Mouse (Mus musculus) stomach, postnatal 0 days (tissue): ENCODE data around the gene Zfp366. TPM values are rescaled to one million over a fixed set of nuclear protein-coding genes. Genes with fewer than 3 reads are reported as not detected.

Source experiments
- ATAC-seq: fragments of 200-750 bp; cut with Nextera tagmentation; 2 replicates; pipeline ENCODE4 v1.8.0; 2017; ENCODE audit not compliant: low FRiP score, low TSS enrichment
- DNase-seq: peaks from one replicate; pipeline ENCODE4 v3.0.0-alpha.2; 2016; ENCODE audit warnings: low spot score
- H3K27ac ChIP-seq: fragments of 300-500 bp; sonication (generic); replicated peaks from 2 replicates; pipeline ENCODE4 v1.5.1; 2014; ENCODE audit warnings: mild to moderate bottlenecking, control low read depth
- H3K27me3 ChIP-seq: fragments of 300-500 bp; sonication (generic); 2 replicates; pipeline ENCODE4 v1.6.1; 2014; ENCODE audit warnings: low read length; ENCODE audit not compliant: control insufficient read depth, insufficient read depth
- H3K36me3 ChIP-seq: fragments of 300-500 bp; sonication (generic); 2 replicates; pipeline ENCODE4 v1.6.1; 2014; ENCODE audit warnings: low read length, mixed read lengths; ENCODE audit not compliant: control insufficient read depth, insufficient read depth
- H3K4me1 ChIP-seq: fragments of 300-500 bp; sonication (generic); replicated peaks from 2 replicates; pipeline ENCODE4 v1.6.1; 2014; ENCODE audit warnings: antibody characterized with exemption; ENCODE audit not compliant: control insufficient read depth, insufficient read depth
- H3K4me2 ChIP-seq: fragments of 300-500 bp; sonication (generic); replicated peaks from 2 replicates; pipeline ENCODE4 v1.6.1; 2014; ENCODE audit warnings: low read depth, mild to moderate bottlenecking, control low read depth, moderate library complexity
- H3K4me3 ChIP-seq: fragments of 300-500 bp; sonication (generic); 2 replicates; pipeline ENCODE4 v1.5.1; 2014; ENCODE audit warnings: low read depth, low read length, control low read depth
- H3K9ac ChIP-seq: fragments of 300-500 bp; sonication (generic); 2 replicates; pipeline ENCODE4 v1.6.1; 2014; ENCODE audit warnings: mild to moderate bottlenecking, low read length, control low read depth, mixed read lengths
- H3K9me3 ChIP-seq: fragments of 300-500 bp; sonication (generic); 2 replicates; pipeline ENCODE4 v1.6.1; 2016; ENCODE audit warnings: low read length; ENCODE audit not compliant: control insufficient read depth
- CTCF ChIP-seq: IDR thresholded peaks from 2 replicates; pipeline ENCODE4 v1.5.1; 2016; ENCODE audit warnings: antibody characterized with exemption, low read depth, mild to moderate bottlenecking, moderate library complexity
- EP300 ChIP-seq: optimal IDR thresholded peaks from 2 replicates; pipeline ENCODE3; 2016; ENCODE audit warnings: antibody characterized with exemption
- WGBS: fragments of 180-500 bp; shearing (Covaris S2); extraction: QIAGEN DNeasy Blood & Tissue Kit; methylation state at CpG from one replicate; pipeline ENCODE4 v1.1.7; 2014; 5-methylcytosine and 5-hydroxymethylcytosine counted together
- polyA plus RNA-seq: library from polyadenylated mRNA; unstranded; fragments of >200 nt; fragmentation: Nextera tagmentation; extraction: Ambion mirVana; gene quantifications from 2 replicates; pipeline ENCODE4 v1.2.1, GENCODE M21; 2015

Gene Zfp366
- polyA plus RNA-seq, 1 experiment from 2014 or later, result 0.25 TPM

- Histone ChIP-seq H3K4me2 (no peak overlapping the region), H3K9me3 (no peaks in the 10 kb centered on the region), H3K9ac (no peak overlapping the region), H3K27ac (no peak overlapping the region), H3K4me3 (no peak overlapping the region), H3K27me3 (no peaks in the 10 kb centered on the region), H3K4me1 (no peaks in the 10 kb centered on the region), H3K36me3 (no peaks in the 10 kb centered on the region)
- WGBS, result 73% methylated on average over 3 of the region's 3 CpGs
- ATAC-seq, result no peak
- TF ChIP-seq CTCF, result no peak
- TF ChIP-seq EP300, result no peak
- DNase-seq, result no peak
Measured at GRCm38 (mm10) chr13:99226809-99227208, 42.2 kb downstream of the Zfp366 start.

DNA sequence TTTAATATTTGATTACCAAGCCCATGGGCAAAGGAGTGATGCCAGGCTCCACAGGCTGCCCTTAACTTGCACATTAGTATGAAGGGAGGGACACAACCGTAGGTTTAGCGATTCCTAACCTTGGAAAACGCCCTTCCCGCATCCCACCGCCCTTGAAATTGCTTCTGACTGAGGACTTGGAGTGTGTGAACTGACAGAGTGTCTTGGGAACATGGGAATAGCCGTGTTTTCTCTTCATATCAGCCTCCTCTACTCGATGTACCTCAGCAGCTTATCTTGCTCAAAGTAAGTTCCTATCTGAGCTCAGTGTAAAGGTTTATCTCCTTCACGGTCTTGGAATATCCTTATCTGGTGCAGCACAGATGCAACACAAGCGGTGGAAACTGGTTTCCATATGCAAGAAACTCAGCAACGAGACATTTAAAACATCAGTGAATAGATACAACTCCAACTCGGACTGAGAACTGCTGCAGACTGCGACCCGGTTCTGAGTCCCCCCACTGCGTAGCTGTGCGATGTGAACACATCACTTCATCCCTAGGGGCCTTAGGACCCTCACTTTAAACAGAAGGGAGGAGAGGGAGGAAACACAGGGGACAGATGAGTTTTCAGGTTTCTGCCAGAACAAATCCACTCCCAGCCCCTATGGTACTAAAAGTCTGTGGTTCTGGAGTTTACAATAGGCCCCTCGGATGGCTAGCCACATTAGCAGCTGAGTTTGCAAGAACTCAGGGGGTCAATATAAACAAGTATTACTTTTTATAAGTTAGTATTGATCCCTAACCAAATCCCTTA, 43.0 kb downstream of the Zfp366 start:
- no peak overlapping the region for H3K9ac ChIP-seq
- H3K27me3 ChIP-seq, result no peaks in the 10 kb centered on the region
- no peak overlapping the region for H3K4me3 ChIP-seq
- H3K36me3 ChIP-seq, result no peaks in the 10 kb centered on the region
- no peaks in the 10 kb centered on the region for H3K4me1 ChIP-seq
- ATAC-seq (no peak), DNase-seq (no peak)
- H3K4me2 ChIP-seq, result no peak overlapping the region
- no peaks in the 10 kb centered on the region for H3K9me3 ChIP-seq
- TF ChIP-seq EP300 (no peak), CTCF (no peak)
- H3K27ac ChIP-seq, result no peak overlapping the region
- WGBS, result 84% methylated on average over 16 of the region's 16 CpGs

DNA sequence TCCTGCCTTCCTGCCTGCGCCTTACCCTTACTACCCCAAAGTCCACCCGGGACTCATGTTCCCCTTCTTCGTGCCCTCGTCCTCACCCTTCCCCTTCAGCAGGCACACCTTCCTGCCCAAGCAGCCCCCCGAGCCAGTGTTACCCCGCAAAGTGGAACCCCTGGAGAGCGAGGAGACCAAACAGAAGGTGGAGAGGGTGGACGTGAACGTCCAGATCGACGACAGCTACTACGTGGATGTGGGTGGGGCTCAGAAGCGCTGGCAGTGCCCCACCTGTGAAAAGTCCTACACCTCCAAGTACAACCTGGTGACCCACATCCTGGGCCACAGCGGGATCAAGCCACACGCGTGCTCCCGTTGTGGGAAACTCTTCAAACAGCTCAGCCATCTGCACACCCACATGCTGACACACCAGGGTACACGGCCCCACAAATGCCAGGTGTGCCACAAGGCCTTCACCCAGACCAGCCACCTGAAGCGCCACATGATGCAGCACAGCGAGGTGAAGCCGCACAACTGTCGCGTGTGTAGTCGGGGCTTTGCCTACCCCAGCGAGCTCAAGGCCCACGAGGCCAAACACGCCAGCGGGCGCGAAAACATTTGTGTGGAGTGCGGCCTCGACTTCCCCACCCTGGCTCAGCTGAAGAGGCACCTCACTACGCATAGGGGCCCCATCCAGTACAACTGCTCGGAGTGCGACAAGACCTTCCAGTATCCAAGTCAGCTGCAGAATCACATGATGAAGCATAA, 44.4 kb downstream of the Zfp366 start:
- Histone ChIP-seq H3K9me3 (no peaks in the 10 kb centered on the region), H3K27me3 (no peaks in the 10 kb centered on the region), H3K4me2 (no peak overlapping the region), H3K36me3 (no peaks in the 10 kb centered on the region), H3K27ac (no peak overlapping the region), H3K4me1 (no peaks in the 10 kb centered on the region), H3K4me3 (no peak overlapping the region), H3K9ac (no peak overlapping the region)
- WGBS, result 94% methylated on average over 35 of the region's 35 CpGs
- ATAC-seq, result no peak; the same call in 1 of the 2 replicates
- TF ChIP-seq CTCF (no peak), EP300 (no peak)
- DNase-seq, result no peak

- H3K27me3 ChIP-seq, result no peaks in the 10 kb centered on the region
- H3K27ac ChIP-seq, result peak overlapping the region; percentile 8; the same call in 1 of the 2 replicates
Measured at GRCm38 (mm10) chr13:99229641-99230494, 45.2 kb downstream of the Zfp366 start.

DNA sequence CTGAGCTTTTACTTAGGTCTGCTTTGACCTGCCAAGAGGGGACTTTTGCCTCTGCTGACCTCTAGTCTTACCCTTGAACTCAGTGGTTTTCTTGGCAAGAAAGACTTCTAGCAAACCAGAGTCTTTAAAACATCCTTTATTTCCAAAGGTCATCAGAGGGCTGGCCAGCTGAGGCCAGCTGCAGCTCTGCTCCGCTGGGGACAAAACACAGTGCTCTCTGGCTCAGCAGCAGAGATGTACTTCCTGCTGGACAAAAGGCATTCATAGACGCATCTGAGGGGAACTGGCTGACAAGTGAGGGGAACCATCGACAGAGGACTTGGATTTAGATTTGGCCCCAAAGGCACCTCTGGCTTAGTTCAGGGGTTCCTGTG, 45.9 kb downstream of the Zfp366 start:
- H3K27ac ChIP-seq, result peak overlapping the region; percentile 8; the same call in 1 of the 2 replicates

More at GRCm38 (mm10) chr13:99229641-99230494, 45.2 kb downstream of the Zfp366 start:
- no peak for DNase-seq
- Histone ChIP-seq H3K36me3 (no peaks in the 10 kb centered on the region), H3K9me3 (no peaks in the 10 kb centered on the region), H3K4me3 (no peak overlapping the region), H3K4me1 (no peaks in the 10 kb centered on the region), H3K9ac (no peak overlapping the region), H3K4me2 (no peak overlapping the region)
- TF ChIP-seq EP300 (no peak), CTCF (no peak)
- 63% methylated on average over 9 of the region's 9 CpGs for WGBS
- ATAC-seq, result no peak

More for the DNA sequence above, 45.9 kb downstream of the Zfp366 start:
- WGBS, result 37% methylated on average over 3 of the region's 3 CpGs
- no peaks in the 10 kb centered on the region for H3K4me1 ChIP-seq
- H3K9ac ChIP-seq, result no peak overlapping the region
- no peaks in the 10 kb centered on the region for H3K27me3 ChIP-seq
- H3K9me3 ChIP-seq, result no peaks in the 10 kb centered on the region
- no peak overlapping the region for H3K4me2 ChIP-seq
- no peaks in the 10 kb centered on the region for H3K36me3 ChIP-seq
- H3K4me3 ChIP-seq, result no peak overlapping the region
- TF ChIP-seq EP300 (no peak), CTCF (no peak)
- DNase-seq, result no peak
- no peak for ATAC-seq
